Mouse (Mus musculus) ES-Bruce4 (cell line): Measurements from ENCODE around the gene Pdp2. TPM values are rescaled to one million over a fixed set of nuclear protein-coding genes. Genes with fewer than 3 reads are reported as not detected.

ENCODE experiments used
- H3K27ac ChIP-seq: 2 replicates; pipeline ENCODE4 v1.5.1; 2012; ENCODE audit warnings: low read length, inconsistent platforms; ENCODE audit not compliant: insufficient read depth
- H3K27me3 ChIP-seq: 2 replicates; pipeline ENCODE4 v1.6.1; 2012; ENCODE audit warnings: mild to moderate bottlenecking, low read length, inconsistent platforms; ENCODE audit not compliant: control insufficient read depth, poor library complexity, insufficient read depth, severe bottlenecking
- H3K36me3 ChIP-seq: 2 replicates; pipeline ENCODE4 v1.6.1; 2012; ENCODE audit warnings: inconsistent platforms, mild to moderate bottlenecking, low read length, moderate library complexity; ENCODE audit not compliant: control insufficient read depth, poor library complexity, insufficient read depth, severe bottlenecking
- H3K4me1 ChIP-seq: one replicate; pipeline ENCODE4 v1.8.1; 2011; ENCODE audit warnings: low read length; ENCODE audit not compliant: control insufficient read depth, insufficient read depth
- H3K4me3 ChIP-seq: 2 replicates; pipeline ENCODE4 v1.5.1; 2011; ENCODE audit warnings: low read depth, mild to moderate bottlenecking, low read length
- H3K9ac ChIP-seq: 2 replicates; pipeline ENCODE4 v1.6.1; 2012; ENCODE audit warnings: low read depth, mild to moderate bottlenecking, inconsistent platforms; ENCODE audit not compliant: poor library complexity, severe bottlenecking
- H3K9me3 ChIP-seq: replicated peaks from 2 replicates; pipeline ENCODE4 v1.6.1; 2012; ENCODE audit warnings: mild to moderate bottlenecking, low read length, inconsistent platforms; ENCODE audit not compliant: control insufficient read depth, poor library complexity, insufficient read depth, severe bottlenecking
- CTCF ChIP-seq: IDR thresholded peaks from one replicate; pipeline ENCODE4 v1.8.1; 2011; ENCODE audit warnings: low read depth, low read length
- EP300 ChIP-seq: IDR thresholded peaks from 2 replicates; pipeline ENCODE4 v1.6.1; 2011; ENCODE audit warnings: low read depth, low read length; ENCODE audit not compliant: insufficient read depth
- POLR2A ChIP-seq: IDR thresholded peaks from one replicate; pipeline ENCODE4 v1.8.1; 2011; ENCODE audit warnings: low read length; ENCODE audit not compliant: insufficient read depth
- polyA plus RNA-seq: library from polyadenylated mRNA; stranded (reverse); fragments of >200 nt; gene quantifications from 2 replicates; pipeline ENCODE4 v1.2.4, GENCODE M21; 2011; ENCODE audit warnings: low read depth; ENCODE audit not compliant: missing spikeins, insufficient read depth, insufficient read length

Gene Pdp2
- polyA plus RNA-seq, 1 experiment, result 13.0 TPM

- Histone ChIP-seq H3K36me3 (peaks cover 38% of the 10 kb centered on the region), H3K4me1 (peaks cover 2% of the 10 kb centered on the region)
- TF ChIP-seq CTCF (no peak), POLR2A (no peak), EP300 (no peak)
Observed at GRCm38 (mm10) chr8:104594611-104595362, 3.5 kb downstream of the Pdp2 start.

GRCm38 (mm10) chr8:104595773-104596536 is 4.7 kb downstream of the Pdp2 start:
- no peak overlapping the region for H3K9ac ChIP-seq
- peaks cover 38% of the 10 kb centered on the region for H3K36me3 ChIP-seq
- peaks cover 1% of the 10 kb centered on the region for H3K4me1 ChIP-seq
- H3K27ac ChIP-seq, result no peak overlapping the region
- TF ChIP-seq POLR2A (no peak), EP300 (no peak), CTCF (no peak)
- no peaks in the 10 kb centered on the region for H3K27me3 ChIP-seq
- H3K4me3 ChIP-seq, result no peak overlapping the region
- no peaks in the 10 kb centered on the region for H3K9me3 ChIP-seq

More at GRCm38 (mm10) chr8:104594611-104595362, 3.5 kb downstream of the Pdp2 start:
- Histone ChIP-seq H3K9me3 (no peaks in the 10 kb centered on the region), H3K4me3 (no peak overlapping the region), H3K27me3 (no peaks in the 10 kb centered on the region), H3K9ac (no peak overlapping the region), H3K27ac (no peak overlapping the region)

- Histone ChIP-seq H3K4me3 (no peak overlapping the region), H3K27me3 (no peaks in the 10 kb centered on the region), H3K27ac (no peak overlapping the region), H3K9me3 (no peaks in the 10 kb centered on the region), H3K36me3 (peaks cover 38% of the 10 kb centered on the region), H3K9ac (no peak overlapping the region), H3K4me1 (no peaks in the 10 kb centered on the region)
- TF ChIP-seq CTCF (no peak), EP300 (no peak), POLR2A (no peak)
Observed at GRCm38 (mm10) chr8:104597656-104598055, 6.4 kb downstream of the Pdp2 start.

- Histone ChIP-seq H3K9me3 (no peaks in the 10 kb centered on the region), H3K36me3 (peaks cover 37% of the 10 kb centered on the region), H3K4me1 (no peaks in the 10 kb centered on the region), H3K27me3 (no peaks in the 10 kb centered on the region), H3K9ac (no peak overlapping the region), H3K4me3 (no peak overlapping the region), H3K27ac (no peak overlapping the region)
- TF ChIP-seq POLR2A (no peak), EP300 (no peak), CTCF (no peak)
Observed at GRCm38 (mm10) chr8:104598496-104598895, 7.2 kb downstream of the Pdp2 start.

- no peaks in the 10 kb centered on the region for H3K4me1 ChIP-seq
- no peaks in the 10 kb centered on the region for H3K27me3 ChIP-seq
- TF ChIP-seq POLR2A, result no peak
- no peak for TF ChIP-seq CTCF
- H3K4me3 ChIP-seq, result peak overlapping the region; percentile 49
- peaks cover 8% of the 10 kb centered on the region; the same call in 1 of the 2 replicates for H3K36me3 ChIP-seq
- H3K27ac ChIP-seq, result peak overlapping the region; percentile 47; the same call in 1 of the 2 replicates
- H3K9me3 ChIP-seq, result no peaks in the 10 kb centered on the region
- H3K9ac ChIP-seq, result peak overlapping the region; percentile 90
Observed at GRCm38 (mm10) chr8:104601386-104601785, 10.1 kb downstream of the Pdp2 start.
